Mouse (Mus musculus): ENCODE data around the gene Dynlt1b.
"Not testable (repeated sequence)": the region's sequence is repeated elsewhere in the genome, so short reads cannot be mapped to it uniquely, and the experiment has no call there.

Gene Dynlt1b

GRCm38 (mm10) chr17:6422805-6423204 is 7.1 kb upstream of the Dynlt1b start:
- in situ Hi-C loops (cut with MboI; ENCODE audit: low sequenced_read_pairs): not testable (repeated sequence)

- in situ Hi-C loops (cut with MboI; ENCODE audit: low sequenced_read_pairs): not testable (repeated sequence)
Measured at GRCm38 (mm10) chr17:6424294-6424980, 5.5 kb upstream of the Dynlt1b start.

GRCm38 (mm10) chr17:6425325-6425724 is 4.6 kb upstream of the Dynlt1b start:
- in situ Hi-C loops (cut with MboI; ENCODE audit: low sequenced_read_pairs): not testable (repeated sequence)

- in situ Hi-C loops (cut with MboI; ENCODE audit: low sequenced_read_pairs): not testable (repeated sequence)
Measured at GRCm38 (mm10) chr17:6426869-6427268, 3.0 kb upstream of the Dynlt1b start.

GRCm38 (mm10) chr17:6428926-6429325 is 986 bp upstream of the Dynlt1b start:
- in situ Hi-C loops (cut with MboI; ENCODE audit: low sequenced_read_pairs): not testable (repeated sequence)

- in situ Hi-C loops (cut with MboI; ENCODE audit: low sequenced_read_pairs): not testable (repeated sequence)
Measured at GRCm38 (mm10) chr17:6430410-6431001, 594 bp downstream of the Dynlt1b start.

GRCm38 (mm10) chr17:6432456-6432855 is 2.5 kb downstream of the Dynlt1b start:
- in situ Hi-C loops (cut with MboI; ENCODE audit: low sequenced_read_pairs): not testable (repeated sequence)

GRCm38 (mm10) chr17:6433691-6434090 is 3.8 kb downstream of the Dynlt1b start:
- in situ Hi-C loops (cut with MboI; ENCODE audit: low sequenced_read_pairs): not testable (repeated sequence)

GRCm38 (mm10) chr17:6438080-6438479 is 8.2 kb downstream of the Dynlt1b start:
- in situ Hi-C loops (cut with MboI; ENCODE audit: low sequenced_read_pairs): not testable (repeated sequence)

GRCm38 (mm10) chr17:6439913-6440312 is 10.0 kb downstream of the Dynlt1b start:
- in situ Hi-C loops (cut with MboI; ENCODE audit: low sequenced_read_pairs): not testable (repeated sequence)

GRCm38 (mm10) chr17:6440493-6441077 is 10.7 kb downstream of the Dynlt1b start:
- in situ Hi-C loops (cut with MboI; ENCODE audit: low sequenced_read_pairs): not testable (repeated sequence)

GRCm38 (mm10) chr17:6441254-6441653 is 11.3 kb downstream of the Dynlt1b start:
- in situ Hi-C loops (cut with MboI; ENCODE audit: low sequenced_read_pairs): not testable (repeated sequence)

GRCm38 (mm10) chr17:6442513-6442912 is 12.6 kb downstream of the Dynlt1b start:
- in situ Hi-C loops (cut with MboI; ENCODE audit: low sequenced_read_pairs): not testable (repeated sequence)

GRCm38 (mm10) chr17:6445794-6446587 is 16.1 kb downstream of the Dynlt1b start:
- in situ Hi-C loops (cut with MboI; ENCODE audit: low sequenced_read_pairs): not testable (repeated sequence)

GRCm38 (mm10) chr17:6448293-6448692 is 18.4 kb downstream of the Dynlt1b start:
- in situ Hi-C loops (cut with MboI; ENCODE audit: low sequenced_read_pairs): not testable (repeated sequence)

GRCm38 (mm10) chr17:6449166-6449565 is 19.3 kb downstream of the Dynlt1b start:
- in situ Hi-C loops (cut with MboI; ENCODE audit: low sequenced_read_pairs): not testable (repeated sequence)

GRCm38 (mm10) chr17:6451205-6451604 is 21.3 kb downstream of the Dynlt1b start:
- in situ Hi-C loops (cut with MboI; ENCODE audit: low sequenced_read_pairs): not testable (repeated sequence)

- in situ Hi-C loops (cut with MboI; ENCODE audit: low sequenced_read_pairs): not testable (repeated sequence)
Measured at GRCm38 (mm10) chr17:6452689-6453088, 22.8 kb downstream of the Dynlt1b start.

GRCm38 (mm10) chr17:6454703-6455102 is 24.8 kb downstream of the Dynlt1b start:
- in situ Hi-C loops (cut with MboI; ENCODE audit: low sequenced_read_pairs): not testable (repeated sequence)

GRCm38 (mm10) chr17:6455883-6456282 is 26.0 kb downstream of the Dynlt1b start:
- in situ Hi-C loops (cut with MboI; ENCODE audit: low sequenced_read_pairs): not testable (repeated sequence)
